Mouse (Mus musculus): ENCODE results near the gene Ucp1. TPM values are rescaled to one million over a fixed set of nuclear protein-coding genes. Genes with fewer than 3 reads are reported as not detected.
A peak's percentile ranks its signal among the peaks of the same experiment; 100 is the strongest.
"Not testable (repeated sequence)": the region's sequence is repeated elsewhere in the genome, so short reads cannot be mapped to it uniquely, and the experiment has no call there.

Gene Ucp1
- total RNA-seq, 2 experiments from 2014 or later: not detected

DNA sequence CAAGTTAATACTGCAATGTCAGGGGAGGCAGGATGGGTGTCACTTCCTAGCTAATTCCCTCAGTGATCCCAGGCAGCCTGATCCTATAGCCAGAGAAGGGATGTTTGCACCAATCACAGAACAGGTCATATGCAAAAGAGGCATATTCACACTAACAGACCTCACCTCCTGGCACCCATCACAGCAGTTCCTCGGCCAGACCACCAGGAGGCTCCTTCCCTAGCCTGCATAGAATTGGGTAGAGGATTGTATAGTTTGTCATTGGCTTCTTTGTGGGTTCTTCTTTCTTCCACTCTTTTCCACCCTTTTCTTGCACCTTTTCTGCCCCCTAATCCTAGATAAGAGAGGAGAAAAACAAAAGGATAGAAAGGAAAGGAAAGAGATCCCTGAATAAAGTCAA, 10.0 kb downstream of the Ucp1 start:
- TF ChIP-seq CTCF (conservative IDR thresholded peaks at IDR 0.05): peak; percentile 61
- Histone ChIP-seq H3K4me3 (no peak overlapping the region), H3K27ac (no peak overlapping the region)
- DNase-seq (ENCODE audit: low spot score in 2 of 2): no peak

DNA sequence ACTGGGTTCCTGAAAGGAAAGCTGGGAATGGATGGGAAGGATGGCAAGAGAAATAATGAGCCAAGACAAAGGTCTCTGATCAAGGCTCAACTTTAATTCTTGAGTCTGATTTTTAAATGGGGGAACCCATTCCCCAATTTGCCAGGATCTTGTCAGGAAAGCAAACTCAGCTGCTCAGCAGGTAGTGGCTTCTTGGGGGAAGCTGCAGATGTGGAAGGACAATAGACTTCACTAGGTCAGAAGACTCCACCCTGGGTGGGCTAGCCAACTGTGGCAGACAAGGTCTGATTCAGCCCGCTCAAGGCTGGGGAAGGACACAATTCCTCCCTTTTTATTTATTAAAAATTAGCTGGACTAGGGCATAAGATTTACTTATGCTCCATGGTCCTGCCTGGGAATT, 14.8 kb downstream of the Ucp1 start:
- TF ChIP-seq CTCF (conservative IDR thresholded peaks at IDR 0.05): no peak
- H3K4me3 ChIP-seq: no peak overlapping the region
- no peak for DNase-seq (ENCODE audit: low spot score in 2 of 2)
- H3K27ac ChIP-seq: no peak overlapping the region

DNA sequence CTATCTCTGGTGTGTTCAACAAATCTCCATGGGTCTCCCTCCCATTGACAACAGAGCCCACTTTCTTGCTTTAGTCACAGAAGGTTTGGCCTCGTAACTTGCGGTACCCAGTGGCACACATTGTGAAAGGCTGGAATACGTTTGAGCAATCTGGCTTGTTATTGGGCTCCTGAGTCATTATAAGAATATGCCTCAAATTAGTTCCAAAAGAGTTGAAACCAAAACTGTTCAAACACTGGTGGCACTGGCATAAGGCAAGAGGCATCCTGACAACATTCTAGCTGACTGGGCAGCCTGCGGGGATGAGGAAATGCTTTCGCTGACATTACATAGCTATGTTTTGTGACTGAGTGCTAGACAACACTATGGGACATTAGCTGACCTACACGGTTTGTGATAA, 19.7 kb downstream of the Ucp1 start:
- no peak overlapping the region for H3K4me3 ChIP-seq
- H3K27ac ChIP-seq: no peak overlapping the region
- TF ChIP-seq CTCF (conservative IDR thresholded peaks at IDR 0.05): no peak
- no peak for DNase-seq (ENCODE audit: low spot score in 2 of 2)

DNA sequence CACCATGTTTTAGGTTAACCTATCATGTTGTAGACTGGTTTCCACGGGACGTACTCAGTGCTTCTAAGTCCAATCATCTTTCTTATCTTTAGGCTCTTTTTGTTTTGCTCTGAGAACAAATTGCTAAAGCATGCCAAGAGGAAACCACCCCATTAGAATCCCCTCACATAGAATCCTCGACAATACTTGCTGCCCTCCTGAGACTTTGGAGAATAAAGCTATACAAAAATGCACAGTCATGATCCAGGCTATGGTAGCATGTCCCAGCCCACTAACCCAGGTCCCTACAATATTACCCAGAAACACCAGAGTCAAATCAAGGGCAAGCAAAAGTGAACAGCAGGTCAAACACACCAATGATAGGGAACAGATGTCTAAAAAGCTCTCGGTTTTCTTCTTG, 24.9 kb downstream of the Ucp1 start:
- not testable (repeated sequence) for H3K27ac ChIP-seq; DNase-seq (ENCODE audit: low spot score in 2 of 2); H3K4me3 ChIP-seq

DNA sequence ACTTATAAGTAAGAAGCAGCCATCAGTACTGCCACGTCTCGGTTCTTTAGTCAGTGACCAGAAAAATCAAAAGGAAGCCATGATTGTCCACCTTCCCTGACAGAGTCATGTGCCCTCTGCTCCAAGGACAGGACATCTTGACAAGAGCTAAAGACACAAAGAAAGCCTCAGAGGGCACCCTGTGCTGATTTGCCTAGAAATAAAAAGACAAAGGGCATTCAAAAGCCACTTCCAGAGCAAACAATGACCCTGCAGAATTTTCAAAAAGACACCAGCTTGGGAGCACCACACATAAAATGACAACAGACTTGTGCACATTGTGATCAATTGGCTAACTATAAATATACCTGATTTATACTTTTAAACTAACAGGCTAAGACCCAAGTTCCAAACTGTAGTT, 25.5 kb downstream of the Ucp1 start:
- H3K4me3 ChIP-seq: no peak overlapping the region
- no peak for TF ChIP-seq CTCF (conservative IDR thresholded peaks at IDR 0.05)
- DNase-seq (ENCODE audit: low spot score in 2 of 2): no peak
- no peak overlapping the region for H3K27ac ChIP-seq

DNA sequence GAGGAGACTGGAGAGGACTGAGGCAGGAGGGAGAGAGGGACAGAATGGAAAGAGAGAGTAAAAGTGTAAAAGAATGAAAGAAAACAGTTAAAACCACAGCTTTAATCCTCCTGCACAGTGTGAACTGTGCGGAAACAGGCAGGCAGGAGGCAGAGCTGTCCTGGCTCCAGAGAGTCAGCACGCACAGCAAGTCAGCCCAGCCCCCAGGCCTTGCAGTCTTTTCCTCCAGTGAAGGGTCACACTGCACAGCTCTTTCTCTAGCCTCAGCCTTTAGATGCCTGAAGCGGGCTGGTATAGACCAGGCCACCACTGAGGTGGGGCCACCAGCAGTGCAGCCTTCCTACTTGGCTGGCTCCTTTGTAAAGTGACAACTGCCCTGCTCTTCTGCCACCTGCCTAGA, 30.4 kb downstream of the Ucp1 start:
- H3K4me3 ChIP-seq: no peak overlapping the region
- no peak overlapping the region for H3K27ac ChIP-seq
- no peak for TF ChIP-seq CTCF (conservative IDR thresholded peaks at IDR 0.05)
- no peak for DNase-seq (ENCODE audit: low spot score in 2 of 2)

DNA sequence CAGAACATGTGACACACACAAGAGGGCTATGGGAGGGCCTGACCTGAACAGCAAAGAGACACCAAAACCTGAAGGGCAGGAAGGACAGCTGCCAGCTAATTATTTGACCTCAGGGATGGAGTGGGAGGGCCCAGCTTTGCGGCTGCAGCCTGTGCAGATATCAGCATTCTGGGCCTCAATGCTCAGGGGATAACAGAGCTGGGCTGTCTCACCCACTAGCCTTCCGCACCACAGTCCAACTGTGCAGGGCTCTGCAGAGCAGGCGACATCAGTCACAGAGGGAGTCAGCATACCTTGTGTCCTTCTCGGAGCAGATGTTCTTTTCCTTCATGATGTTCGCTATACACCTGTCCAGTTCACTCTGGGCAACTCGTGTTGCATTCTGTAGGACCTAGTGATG, 32.2 kb downstream of the Ucp1 start:
- Histone ChIP-seq H3K4me3 (no peak overlapping the region), H3K27ac (no peak overlapping the region)
- no peak for DNase-seq (ENCODE audit: low spot score in 2 of 2)
- TF ChIP-seq CTCF (conservative IDR thresholded peaks at IDR 0.05): no peak

DNA sequence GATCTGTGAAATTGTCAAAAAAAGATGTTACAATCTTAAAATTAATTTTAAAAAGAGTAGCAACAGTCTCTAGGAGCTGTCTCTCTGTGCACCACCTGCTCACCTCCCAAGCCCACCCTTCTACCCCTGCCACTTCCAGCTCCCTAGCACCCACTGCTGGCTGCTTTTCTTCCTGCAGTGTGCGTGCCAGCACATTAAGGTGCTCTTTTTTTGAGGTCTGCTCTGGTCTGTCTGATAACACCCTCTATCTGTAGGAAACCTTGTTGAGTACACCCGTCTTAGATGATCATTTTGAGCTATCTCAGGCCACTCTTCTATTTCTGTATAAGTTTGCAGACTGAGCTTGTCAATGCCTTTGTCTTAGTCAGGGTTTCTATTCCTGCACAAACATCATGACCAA, 32.9 kb downstream of the Ucp1 start:
- TF ChIP-seq CTCF (conservative IDR thresholded peaks at IDR 0.05): peak; percentile 59
- Histone ChIP-seq H3K4me3 (no peak overlapping the region), H3K27ac (no peak overlapping the region)
- no peak for DNase-seq (ENCODE audit: low spot score in 2 of 2)

DNA sequence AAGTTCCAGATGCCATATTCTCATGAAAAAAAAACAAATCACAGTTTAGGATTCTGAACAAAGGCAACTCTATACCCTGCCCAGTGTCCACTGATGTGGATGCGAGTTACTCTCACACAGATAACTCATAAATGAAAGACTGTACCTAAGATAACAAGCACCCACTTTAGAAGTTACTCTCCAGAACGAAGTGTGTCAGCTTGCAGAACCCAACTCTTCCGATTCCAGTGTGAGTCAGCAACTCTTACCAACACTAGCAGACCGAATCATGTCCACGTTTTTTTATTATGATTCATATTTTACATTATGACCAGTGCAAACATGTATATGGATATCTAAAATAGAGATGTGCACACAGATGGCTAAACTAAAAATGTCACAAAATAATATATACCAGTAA, 37.7 kb downstream of the Ucp1 start:
- no peak for TF ChIP-seq CTCF (conservative IDR thresholded peaks at IDR 0.05)
- DNase-seq (ENCODE audit: low spot score in 2 of 2): no peak

DNA sequence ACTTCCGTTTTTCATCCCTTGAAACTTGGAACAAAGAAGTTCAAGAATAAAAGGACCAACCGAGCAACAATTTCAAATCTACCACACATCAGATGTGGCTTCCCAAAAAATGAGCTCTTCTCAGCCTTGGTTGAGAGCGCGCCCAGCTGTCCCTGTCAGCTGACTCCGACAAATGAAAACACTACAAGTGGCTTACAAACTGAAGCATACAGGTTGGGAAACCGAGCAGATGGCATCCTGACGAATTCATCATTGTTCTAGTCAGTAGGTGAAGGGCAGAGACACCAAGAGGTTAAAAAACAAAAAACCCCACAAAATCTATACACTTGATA, 41.4 kb downstream of the Ucp1 start:
- peak overlapping the region; percentile 94 for H3K4me3 ChIP-seq

More for the DNA sequence above, 37.7 kb downstream of the Ucp1 start:
- Histone ChIP-seq H3K27ac (no peak overlapping the region), H3K4me3 (no peak overlapping the region)

DNA sequence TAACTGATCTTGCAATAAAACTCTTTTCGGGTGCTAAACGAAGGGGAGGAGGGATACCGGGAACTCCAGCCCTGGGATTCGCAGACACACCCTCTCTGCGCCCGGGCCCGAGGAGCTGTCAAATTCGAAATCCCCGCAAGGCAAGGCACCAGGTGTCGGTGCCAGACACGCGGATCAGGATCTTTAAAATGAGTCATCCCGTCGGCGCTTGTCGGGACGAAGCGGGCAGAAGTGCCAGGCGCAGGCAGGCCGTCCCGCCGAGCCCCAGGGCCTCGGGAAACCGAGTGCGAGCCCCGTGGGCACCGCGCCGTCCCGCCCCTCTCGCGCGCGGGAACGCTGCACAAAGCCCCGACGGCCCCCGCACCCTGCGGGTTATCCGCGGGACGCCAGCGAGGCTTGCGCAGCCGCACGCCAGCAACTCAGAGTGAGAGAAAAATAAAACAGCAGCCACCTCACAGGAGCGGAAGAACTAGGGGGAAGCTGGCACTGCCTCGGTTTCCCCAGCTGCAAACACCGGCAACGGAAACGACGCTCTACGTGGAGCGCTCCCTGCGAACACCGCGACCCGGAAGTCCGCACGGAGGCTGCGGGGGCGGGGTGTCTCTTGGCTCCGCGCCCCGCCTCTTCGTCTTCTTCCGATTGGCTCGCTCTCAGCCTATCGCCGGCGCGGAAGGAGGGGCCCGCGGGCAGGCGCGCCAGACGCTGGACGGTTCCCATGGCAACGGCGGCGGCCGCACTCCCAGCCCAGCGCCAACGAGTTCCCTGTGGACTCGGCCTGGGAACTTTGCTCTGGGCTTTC, 41.9 kb downstream of the Ucp1 start, which contains the start of gene Elmod2:
Gene Elmod2, minus strand, starts transcription at position 588 of the 799 bp plus-strand sequence.
- DNase-seq (ENCODE audit: low spot score in 2 of 2): peak; percentile 95 to 98
- Histone ChIP-seq H3K27ac (peak within 1 kb of the TSS; percentile 93), H3K4me3 (peak within 1 kb of the TSS; percentile 94)
- TF ChIP-seq CTCF (conservative IDR thresholded peaks at IDR 0.05): no peak

More for the DNA sequence above, 41.4 kb downstream of the Ucp1 start:
- no peak for TF ChIP-seq CTCF (conservative IDR thresholded peaks at IDR 0.05)
- H3K27ac ChIP-seq: peak overlapping the region; percentile 93
- peak; percentile 46 to 52 for DNase-seq (ENCODE audit: low spot score in 2 of 2)

DNA sequence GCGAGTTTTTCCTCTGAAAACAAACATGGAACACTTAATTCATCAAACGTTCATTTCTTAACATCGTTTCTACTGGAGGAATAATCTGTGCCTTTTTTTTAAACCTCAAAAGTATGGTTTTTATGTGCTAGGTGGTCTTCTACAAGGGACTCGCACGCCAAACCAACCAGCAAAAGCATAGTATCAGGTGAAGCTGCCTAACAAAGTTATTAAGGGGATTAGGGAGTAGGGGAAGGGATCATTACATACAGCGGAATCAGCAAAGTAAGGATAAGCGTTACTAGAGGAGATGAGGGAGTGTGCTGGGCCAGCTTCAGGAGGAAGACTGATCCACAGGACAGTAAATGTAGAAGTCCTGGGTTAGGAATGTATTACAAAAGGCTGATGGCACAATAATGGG, 42.7 kb downstream of the Ucp1 start:
- no peak for TF ChIP-seq CTCF (conservative IDR thresholded peaks at IDR 0.05)
- H3K4me3 ChIP-seq: peak overlapping the region; percentile 94
- no peak for DNase-seq (ENCODE audit: low spot score in 2 of 2)
- no peak overlapping the region for H3K27ac ChIP-seq

DNA sequence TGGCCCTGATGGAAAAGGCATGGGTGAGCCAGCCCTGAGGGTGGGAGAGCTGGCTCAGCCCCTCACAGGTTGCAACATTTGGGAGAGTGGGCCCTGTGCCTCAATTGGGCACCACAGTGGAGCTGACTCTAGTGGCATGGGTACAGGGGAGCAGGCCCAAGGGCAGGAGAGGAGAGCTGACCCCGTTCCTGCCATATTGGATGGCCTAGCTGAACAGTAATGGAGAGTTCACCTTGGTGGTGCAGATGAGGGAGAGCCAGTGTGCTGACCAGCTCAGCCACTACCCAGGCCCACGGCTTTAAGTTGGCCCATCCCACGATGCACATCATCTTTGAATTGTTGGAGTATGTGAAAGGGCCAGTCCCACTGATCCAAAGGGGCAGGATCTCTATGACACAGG, 51.9 kb downstream of the Ucp1 start:
- Histone ChIP-seq H3K27ac (no peak overlapping the region), H3K4me3 (no peak overlapping the region)
- no peak for DNase-seq (ENCODE audit: low spot score in 2 of 2)
- TF ChIP-seq CTCF (conservative IDR thresholded peaks at IDR 0.05): no peak

DNA sequence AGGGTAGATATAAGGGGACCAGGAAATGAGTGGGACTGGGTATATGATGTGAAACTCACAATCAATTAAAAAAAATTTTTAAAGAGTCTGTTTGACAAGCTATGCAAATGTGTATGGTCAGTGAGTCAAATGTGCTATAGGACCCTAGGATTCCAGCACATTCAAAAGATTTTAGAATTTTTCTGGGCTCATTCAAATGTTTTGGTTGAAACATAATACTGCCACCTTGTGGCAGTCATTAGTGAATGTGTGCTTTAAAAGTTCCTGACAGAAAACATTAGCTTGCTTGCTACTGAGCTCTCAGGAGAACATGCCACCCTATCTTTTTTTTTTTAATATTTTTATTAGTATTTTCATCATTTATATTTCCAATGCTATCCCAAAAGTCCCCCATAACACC, 52.5 kb downstream of the Ucp1 start:
- Histone ChIP-seq H3K4me3 (no peak overlapping the region), H3K27ac (no peak overlapping the region)
- DNase-seq (ENCODE audit: low spot score in 2 of 2): peak in 1 of 2 experiments; percentile 29
- peak; percentile 83 for TF ChIP-seq CTCF (conservative IDR thresholded peaks at IDR 0.05)

Other genes with a start within 250 kb of the Ucp1 start
- 10 to 100 TPM; 64.3 to 65.7 TPM for gene Tbc1d9, start 125.0 kb upstream of the Ucp1 start, total RNA-seq (2021)
- 1 to 10 TPM; 1.1 to 1.4 TPM for gene Gm10645, start 124.2 kb upstream of the Ucp1 start, total RNA-seq (2021)
- gene Elmod2, start 42.1 kb downstream of the Ucp1 start, total RNA-seq (2021): 10 to 100 TPM; 14.7 to 16.6 TPM
- gene Mgat4d, start 58.1 kb downstream of the Ucp1 start, total RNA-seq (2021): not detected
- 1 to 10 TPM; 7.8 to 8.3 TPM for gene Clgn, start 99.5 kb downstream of the Ucp1 start, total RNA-seq (2021)
- 100 to 1,000 TPM; 211 to 218 TPM for gene Scoc, start 168.0 kb downstream of the Ucp1 start, total RNA-seq (2021)
- gene Olfr370, start 245.4 kb downstream of the Ucp1 start, total RNA-seq (2021): not detected

Measured in layer of hippocampus, adult 2 months (tissue).